ENCODE assay signal across 22 mouse cellular contexts in the genomic region with DNA sequence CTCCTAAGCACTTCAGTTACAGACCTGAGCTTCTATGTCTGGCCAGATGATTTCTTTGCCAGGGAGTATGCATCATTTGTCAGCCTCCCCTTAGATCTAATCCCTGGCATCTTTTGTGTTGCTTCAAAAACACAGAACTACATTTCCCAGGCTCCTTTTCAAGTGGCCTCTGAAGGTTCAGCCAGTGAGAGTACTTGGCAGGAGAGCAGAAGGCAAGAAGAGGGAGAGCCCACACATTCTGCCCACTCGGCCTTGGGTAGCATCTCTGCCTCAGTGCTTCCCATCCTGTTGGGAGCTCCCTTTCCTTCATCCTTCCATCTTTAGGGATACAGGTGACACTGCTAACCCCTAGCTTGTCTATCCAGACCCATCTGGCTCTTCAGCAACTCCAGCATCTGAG.
DNase-seq lines count a peak whose midpoint lies in the region; ATAC-seq and TF ChIP-seq lines count a peak whose summit lies in the region.
"Had no signal": no experiment of that assay in that cellular context is flagged by ENCODE, and none has a peak within 500 bp of the region (broad histone marks: within the 10 kb centered on the region; RNA-seq: fewer than 3 reads in every experiment).

No protein-coding gene starts in this region.

- no peaks in the 10 kb centered on the region for H3K4me1 ChIP-seq in forebrain, embryonic 14.5 days (ENCODE audit: control insufficient read depth, insufficient read depth, low read length)
- 0 out of 2 replicates have a peak, but pooled peaks cover 4% of the 10 kb centered on the region for H3K4me1 ChIP-seq in forebrain, embryonic 12.5 days
- peaks cover 5% of the 10 kb centered on the region; the same call in 1 of the 2 replicates for H3K4me1 ChIP-seq in hindbrain, embryonic 15.5 days (replicated peaks)
- no peaks in the 10 kb centered on the region for H3K4me1 ChIP-seq in hindbrain, embryonic 14.5 days (replicated peaks; ENCODE audit: control insufficient read depth, insufficient read depth, low read length)
- no peaks in the 10 kb centered on the region; the same call in 1 of the 2 replicates for H3K4me1 ChIP-seq in midbrain, embryonic 16.5 days (ENCODE audit: control insufficient read depth, insufficient read depth, low read length)
- no peaks in the 10 kb centered on the region; the same call in 1 of the 2 replicates for H3K4me1 ChIP-seq in midbrain, embryonic 13.5 days (replicated peaks)
- no peaks in the 10 kb centered on the region for H3K4me1 ChIP-seq in midbrain, postnatal 0 days (ENCODE audit: insufficient read depth, low read length)
- H3K4me1 ChIP-seq: embryonic facial prominence, embryonic 13.5 days; forebrain, embryonic 13.5 days had no signal

- peak; percentile 48 for DNase-seq in forebrain, embryonic 14.5 days (ENCODE audit: low spot score)
- no peak for DNase-seq in hindbrain, embryonic 14.5 days (ENCODE audit: low spot score)
- DNase-seq in midbrain, postnatal 0 days (ENCODE audit: low spot score): peak; percentile 22
- no peak for DNase-seq in gastrocnemius, postnatal 14 days
- DNase-seq: adrenal gland, adult 8-10 months; adrenal gland, postnatal 36 days; B cell, adult 2 months; cerebellum, adult 18-20 months; cerebellum, adult 9-11 months; cerebellum, postnatal 36 days; gastrocnemius, postnatal 25 days; heart, postnatal 36 days had no signal

- no peak for ATAC-seq in forebrain, embryonic 14.5 days
- no peak for ATAC-seq in forebrain, embryonic 12.5 days (ENCODE audit: low FRiP score)
- peak; percentile 8; the same call in 1 of the 2 replicates for ATAC-seq in hindbrain, embryonic 15.5 days (ENCODE audit: low FRiP score, low read depth)
- ATAC-seq in hindbrain, embryonic 14.5 days (ENCODE audit: low FRiP score): no peak
- ATAC-seq in midbrain, embryonic 16.5 days: 0 out of 2 replicates have a peak, but pooled peaks have one; percentile 51
- ATAC-seq in midbrain, embryonic 13.5 days: no peak
- no peak for ATAC-seq in midbrain, postnatal 0 days (ENCODE audit: low FRiP score)
- ATAC-seq: CD4-positive, CD25-positive, alpha-beta regulatory T cell, adult 4 months; forebrain, embryonic 13.5 days; intestine, embryonic 16.5 days had no signal

- H3K27ac ChIP-seq in forebrain, embryonic 14.5 days (ENCODE audit: low read depth, low read length): no peak overlapping the region
- no peak overlapping the region for H3K27ac ChIP-seq in forebrain, embryonic 12.5 days
- no peak overlapping the region for H3K27ac ChIP-seq in hindbrain, embryonic 15.5 days (replicated peaks)
- no peak overlapping the region; the same call in none of the 2 replicates for H3K27ac ChIP-seq in hindbrain, embryonic 14.5 days
- no peak overlapping the region for H3K27ac ChIP-seq in midbrain, embryonic 16.5 days (ENCODE audit: low read length)
- H3K27ac ChIP-seq in midbrain, embryonic 13.5 days: no peak overlapping the region
- no peak overlapping the region for H3K27ac ChIP-seq in midbrain, postnatal 0 days (ENCODE audit: low read depth, low read length)
- H3K27ac ChIP-seq: embryonic facial prominence, embryonic 13.5 days; forebrain, embryonic 13.5 days had no signal

- TF ChIP-seq CTCF in midbrain, postnatal 0 days (IDR thresholded peaks at IDR 0.05): no peak

- 26% methylated on average over 1 of the region's 1 CpGs for WGBS in forebrain, embryonic 14.5 days
- 32% methylated on average over 1 of the region's 1 CpGs for WGBS in forebrain, embryonic 12.5 days
- 27% methylated on average over 1 of the region's 1 CpGs for WGBS in hindbrain, embryonic 15.5 days
- 18% methylated on average over 1 of the region's 1 CpGs for WGBS in hindbrain, embryonic 14.5 days
- WGBS in midbrain, embryonic 16.5 days: 33% methylated on average over 1 of the region's 1 CpGs
- WGBS in midbrain, embryonic 13.5 days: 20% methylated on average over 1 of the region's 1 CpGs
- 18% methylated on average over 1 of the region's 1 CpGs for WGBS in midbrain, postnatal 0 days

- H3K9ac ChIP-seq in forebrain, embryonic 14.5 days (ENCODE audit: low read length): no peak overlapping the region
- no peak overlapping the region for H3K9ac ChIP-seq in forebrain, embryonic 12.5 days
- no peak overlapping the region for H3K9ac ChIP-seq in hindbrain, embryonic 15.5 days
- no peak overlapping the region for H3K9ac ChIP-seq in hindbrain, embryonic 14.5 days
- no peak overlapping the region for H3K9ac ChIP-seq in midbrain, embryonic 16.5 days (ENCODE audit: low read depth, low read length)
- no peak overlapping the region for H3K9ac ChIP-seq in midbrain, embryonic 13.5 days (replicated peaks)
- H3K9ac ChIP-seq in midbrain, postnatal 0 days (replicated peaks; ENCODE audit: low read length, poor library complexity, severe bottlenecking): no peak overlapping the region
- H3K9ac ChIP-seq: embryonic facial prominence, embryonic 13.5 days; forebrain, embryonic 13.5 days; heart, embryonic 12.5 days had no signal

- no peak overlapping the region for H3K4me2 ChIP-seq in forebrain, embryonic 14.5 days (ENCODE audit: low read length)
- H3K4me2 ChIP-seq in forebrain, embryonic 12.5 days: no peak overlapping the region
- no peak overlapping the region for H3K4me2 ChIP-seq in hindbrain, embryonic 15.5 days
- H3K4me2 ChIP-seq in hindbrain, embryonic 14.5 days (replicated peaks): no peak overlapping the region
- no peak overlapping the region for H3K4me2 ChIP-seq in midbrain, embryonic 16.5 days (ENCODE audit: low read length)
- no peak overlapping the region for H3K4me2 ChIP-seq in midbrain, embryonic 13.5 days (replicated peaks)
- H3K4me2 ChIP-seq in midbrain, postnatal 0 days (ENCODE audit: low read depth, low read length, poor library complexity, severe bottlenecking): no peak overlapping the region
- H3K4me2 ChIP-seq: embryonic facial prominence, embryonic 13.5 days; forebrain, embryonic 13.5 days; heart, embryonic 12.5 days had no signal

- H3K36me3 ChIP-seq in forebrain, embryonic 14.5 days (ENCODE audit: control insufficient read depth, insufficient read depth, low read length): no peaks in the 10 kb centered on the region
- no peaks in the 10 kb centered on the region for H3K36me3 ChIP-seq in forebrain, embryonic 12.5 days (replicated peaks)
- H3K36me3 ChIP-seq in hindbrain, embryonic 15.5 days: no peaks in the 10 kb centered on the region
- no peaks in the 10 kb centered on the region for H3K36me3 ChIP-seq in hindbrain, embryonic 14.5 days (replicated peaks; ENCODE audit: control insufficient read depth, insufficient read depth)
- H3K36me3 ChIP-seq in midbrain, embryonic 16.5 days (ENCODE audit: control insufficient read depth, insufficient read depth, low read length): no peaks in the 10 kb centered on the region
- H3K36me3 ChIP-seq in midbrain, embryonic 13.5 days: no peaks in the 10 kb centered on the region
- H3K36me3 ChIP-seq in midbrain, postnatal 0 days (ENCODE audit: insufficient read depth, low read length): no peaks in the 10 kb centered on the region
- H3K36me3 ChIP-seq: embryonic facial prominence, embryonic 13.5 days; G1E; heart, embryonic 12.5 days had no signal

- intact Hi-C loops in gastrocnemius, postnatal 14 days (cut with DNase I; ENCODE audit: low total_unique reads): no loop called here

- no peaks in the 10 kb centered on the region for H3K9me3 ChIP-seq in forebrain, embryonic 14.5 days (replicated peaks; ENCODE audit: control insufficient read depth, low read length)
- no peaks in the 10 kb centered on the region for H3K9me3 ChIP-seq in forebrain, embryonic 12.5 days
- H3K9me3 ChIP-seq in hindbrain, embryonic 15.5 days: no peaks in the 10 kb centered on the region
- no peaks in the 10 kb centered on the region for H3K9me3 ChIP-seq in hindbrain, embryonic 14.5 days (ENCODE audit: control insufficient read depth, low read length)
- no peaks in the 10 kb centered on the region for H3K9me3 ChIP-seq in midbrain, embryonic 16.5 days (replicated peaks; ENCODE audit: control insufficient read depth, low read length, poor library complexity, severe bottlenecking)
- no peaks in the 10 kb centered on the region for H3K9me3 ChIP-seq in midbrain, embryonic 13.5 days
- no peaks in the 10 kb centered on the region for H3K9me3 ChIP-seq in midbrain, postnatal 0 days (ENCODE audit: low read length)
- H3K9me3 ChIP-seq: embryonic facial prominence, embryonic 13.5 days; forebrain, embryonic 13.5 days; G1E; heart, embryonic 12.5 days had no signal

- H3K4me3 ChIP-seq in forebrain, embryonic 14.5 days (ENCODE audit: low read depth, low read length): no peak overlapping the region
- no peak overlapping the region for H3K4me3 ChIP-seq in forebrain, embryonic 12.5 days (replicated peaks)
- no peak overlapping the region for H3K4me3 ChIP-seq in hindbrain, embryonic 15.5 days
- H3K4me3 ChIP-seq in hindbrain, embryonic 14.5 days (replicated peaks; ENCODE audit: low read length): no peak overlapping the region
- no peak overlapping the region for H3K4me3 ChIP-seq in midbrain, embryonic 16.5 days (ENCODE audit: low read depth, low read length)
- no peak overlapping the region for H3K4me3 ChIP-seq in midbrain, embryonic 13.5 days (replicated peaks)
- no peak overlapping the region for H3K4me3 ChIP-seq in midbrain, postnatal 0 days (ENCODE audit: low read depth, low read length)
- H3K4me3 ChIP-seq: embryonic facial prominence, embryonic 13.5 days; forebrain, embryonic 13.5 days; heart, embryonic 12.5 days had no signal

- H3K27me3 ChIP-seq in forebrain, embryonic 14.5 days (replicated peaks; ENCODE audit: control insufficient read depth, insufficient read depth, low read length): no peaks in the 10 kb centered on the region
- peaks cover 33% of the 10 kb centered on the region for H3K27me3 ChIP-seq in forebrain, embryonic 12.5 days
- H3K27me3 ChIP-seq in hindbrain, embryonic 15.5 days: 0 out of 2 replicates have a peak, but pooled peaks cover 4% of the 10 kb centered on the region
- no peaks in the 10 kb centered on the region; the same call in 1 of the 2 replicates for H3K27me3 ChIP-seq in hindbrain, embryonic 14.5 days (ENCODE audit: control insufficient read depth, insufficient read depth, low read length)
- no peaks in the 10 kb centered on the region for H3K27me3 ChIP-seq in midbrain, embryonic 16.5 days (ENCODE audit: control insufficient read depth, insufficient read depth, low read depth, low read length)
- H3K27me3 ChIP-seq in midbrain, embryonic 13.5 days: peaks cover 18% of the 10 kb centered on the region; the same call in 1 of the 2 replicates
- 0 out of 2 replicates have a peak, but pooled peaks cover 3% of the 10 kb centered on the region for H3K27me3 ChIP-seq in midbrain, postnatal 0 days (ENCODE audit: insufficient read depth, low read length)
- H3K27me3 ChIP-seq: forebrain, embryonic 13.5 days had no signal

Comparison
In these comparisons a context has a peak if more than half of its experiments do, and no peak if none do; other contexts are left out.
1. ATAC-seq: peak in hindbrain, embryonic 15.5 days (single experiment) and midbrain, embryonic 16.5 days (single experiment); none in forebrain, embryonic 14.5 days (single experiment), forebrain, embryonic 12.5 days (single experiment), hindbrain, embryonic 14.5 days (single experiment), midbrain, embryonic 13.5 days (single experiment) and midbrain, postnatal 0 days (single experiment).
2. DNase-seq: peak in forebrain, embryonic 14.5 days (single experiment) and midbrain, postnatal 0 days (single experiment); none in hindbrain, embryonic 14.5 days (single experiment) and gastrocnemius, postnatal 14 days (single experiment).